Mouse (Mus musculus): ENCODE data around the gene Igsf9.

- TF ChIP-seq CTCF (IDR thresholded peaks at IDR 0.05; ENCODE audit: borderline replicate concordance, insufficient read depth, low read length) (peak; percentile 100), POLR2A (IDR thresholded peaks at IDR 0.05; ENCODE audit: low read depth, low read length) (no peak)
Observed at GRCm38 (mm10) chr1:172528701-172529100, 47.1 kb downstream of the Igsf9 start.

All from embryonic fibroblast, embryonic 13.5 days (primary cell).